Mouse (Mus musculus) kidney, adult 11 months (tissue): ENCODE measurements around the gene Tenm2.

Experiments
- DNase-seq: peaks from one replicate; pipeline ENCODE4 v3.0.0; 2022

The Tenm2 gene

DNA sequence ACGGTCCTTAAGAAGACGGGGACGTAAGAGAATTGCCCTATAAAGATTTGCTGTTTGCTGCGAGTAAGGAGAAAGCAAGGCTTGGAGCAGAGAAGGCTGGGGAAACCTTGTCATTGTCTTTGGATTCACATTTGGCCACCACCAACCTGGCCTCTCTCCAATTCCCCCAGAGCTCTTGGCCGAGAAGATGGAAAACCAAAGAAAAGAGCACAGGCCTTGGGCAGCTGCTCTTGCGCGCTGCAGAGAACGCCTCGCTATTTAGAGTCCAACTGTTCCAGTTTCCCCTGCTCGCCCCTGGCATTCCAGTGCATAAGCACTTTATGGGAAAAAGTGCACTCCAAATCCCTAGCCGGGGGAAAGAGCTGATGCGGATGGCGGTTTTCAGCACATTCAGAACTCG lies 1139.5 kb downstream of the Tenm2 start:
- no peak for DNase-seq

GRCm38 (mm10) chr11:36090210-36090609 lies 1145.6 kb downstream of the Tenm2 start:
- no peak for DNase-seq

- no peak for DNase-seq
These were observed 1154.2 kb downstream of the Tenm2 start for GRCm38 (mm10) chr11:36081399-36082053.

DNA sequence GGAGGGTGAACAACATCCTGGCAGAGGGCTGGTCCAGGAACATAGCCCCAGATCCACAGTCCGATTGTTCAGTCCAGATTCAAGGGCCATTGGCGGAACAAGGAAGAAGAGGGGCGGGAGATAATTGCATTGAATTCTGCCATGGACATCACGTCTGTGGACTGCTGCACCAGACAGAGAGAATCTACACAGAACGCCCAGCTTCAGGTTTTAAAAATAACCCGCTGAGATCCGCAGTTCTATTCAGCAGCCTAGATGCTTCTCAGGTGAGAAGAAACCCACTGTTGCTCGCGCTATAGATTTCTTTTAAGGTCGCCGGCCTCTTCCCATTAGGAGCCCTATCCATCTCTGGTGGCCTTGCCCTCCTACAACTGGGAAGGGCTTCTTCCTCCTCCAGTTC lies 1155.0 kb downstream of the Tenm2 start:
- DNase-seq: no peak

DNA sequence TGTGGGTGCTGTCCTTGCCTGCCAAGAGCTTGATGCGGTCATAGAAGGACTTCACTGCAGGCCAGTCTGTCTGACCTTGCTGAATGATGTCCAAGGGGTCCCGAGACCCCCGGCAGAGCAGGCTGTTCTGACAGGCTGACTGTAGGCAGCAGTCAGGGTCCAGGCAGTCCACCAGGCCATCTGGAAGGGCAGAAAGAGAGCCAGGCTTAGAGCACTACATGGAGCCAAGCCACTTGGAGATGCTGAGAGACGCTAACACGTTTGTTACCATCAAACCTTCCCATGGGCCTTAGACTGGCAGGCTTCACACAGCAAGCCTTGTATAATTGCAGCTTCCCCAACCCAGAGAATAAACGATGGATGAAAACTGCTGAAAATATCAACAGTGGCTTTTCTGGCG lies 1157.4 kb downstream of the Tenm2 start:
- no peak for DNase-seq

- no peak for DNase-seq
These were observed 1161.7 kb downstream of the Tenm2 start for GRCm38 (mm10) chr11:36074015-36074567.

GRCm38 (mm10) chr11:36073074-36073818 lies 1162.5 kb downstream of the Tenm2 start:
- no peak for DNase-seq

DNA sequence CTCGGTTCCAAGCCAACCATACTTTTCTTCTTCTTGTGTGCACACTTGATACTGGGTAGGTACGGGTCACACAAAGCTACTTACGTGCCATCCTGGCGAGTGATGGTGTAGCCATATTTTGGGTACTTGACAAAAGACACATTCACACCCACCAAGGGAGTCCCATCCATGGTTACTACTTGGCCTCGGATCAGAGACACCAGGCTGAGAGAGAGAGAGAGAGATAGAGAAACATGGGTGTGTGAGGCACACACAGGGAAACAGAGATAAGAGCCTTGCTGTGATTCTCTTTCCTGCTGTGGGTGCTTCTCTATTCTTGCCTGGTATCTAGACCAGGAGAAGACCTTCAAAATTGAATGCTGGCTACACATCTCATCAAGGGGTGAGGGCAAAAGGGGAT lies 1163.1 kb downstream of the Tenm2 start:
- no peak for DNase-seq

DNA sequence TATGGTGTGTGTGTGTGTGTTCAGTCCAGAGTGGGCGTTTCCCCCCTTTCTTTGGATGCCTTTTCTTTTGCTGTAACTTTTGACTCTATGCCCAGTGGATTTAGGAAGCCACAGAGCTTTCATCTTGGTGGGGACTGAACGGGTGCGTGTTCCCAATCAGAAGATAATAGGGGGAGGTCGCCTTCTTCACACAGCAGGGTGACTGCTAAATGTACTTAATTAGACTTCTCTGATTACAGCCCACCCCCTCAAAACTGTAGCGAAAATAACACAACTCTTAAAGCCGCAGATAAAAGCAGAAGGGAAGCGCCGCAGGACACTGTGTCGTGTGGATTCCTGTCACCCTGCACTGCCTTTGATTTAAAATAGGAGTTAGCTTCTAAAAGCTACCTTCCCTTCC lies 1163.7 kb downstream of the Tenm2 start:
- DNase-seq: no peak

DNA sequence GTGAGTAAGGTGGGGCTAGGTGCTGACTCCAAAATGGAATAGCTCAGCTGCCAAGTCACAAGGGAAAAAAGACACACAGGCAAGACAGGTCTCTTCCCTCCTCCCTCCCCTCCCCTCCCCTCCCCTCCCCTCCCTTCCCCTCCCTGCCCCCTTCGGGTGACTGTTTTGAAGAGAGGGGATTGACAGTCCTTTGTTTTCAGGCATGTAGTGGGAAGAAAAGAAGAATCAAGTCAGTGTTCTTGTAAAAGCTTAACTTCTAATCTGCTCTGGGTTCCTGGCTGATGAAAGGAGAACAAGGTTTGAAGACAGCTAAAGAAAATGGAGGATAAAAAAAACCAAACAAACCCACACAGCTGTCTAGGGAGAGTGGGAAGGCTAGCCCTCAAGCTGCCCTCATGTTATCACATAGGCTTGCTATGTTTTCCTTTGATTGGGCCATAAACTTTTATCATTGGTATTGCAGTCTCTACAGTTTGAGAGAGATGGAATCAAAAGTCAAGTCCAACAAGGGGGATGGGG lies 1176.4 kb downstream of the Tenm2 start:
- DNase-seq: no peak

- no peak for DNase-seq
These were observed 1179.2 kb downstream of the Tenm2 start for GRCm38 (mm10) chr11:36056525-36056924.

- no peak for DNase-seq
These were observed 1181.4 kb downstream of the Tenm2 start for GRCm38 (mm10) chr11:36054323-36054722.

GRCm38 (mm10) chr11:36053457-36053856 lies 1182.3 kb downstream of the Tenm2 start:
- DNase-seq: no peak

- DNase-seq: no peak
These were observed 1183.2 kb downstream of the Tenm2 start for GRCm38 (mm10) chr11:36052598-36052997.

- DNase-seq: no peak
These were observed 1183.7 kb downstream of the Tenm2 start for GRCm38 (mm10) chr11:36052091-36052490.

DNA sequence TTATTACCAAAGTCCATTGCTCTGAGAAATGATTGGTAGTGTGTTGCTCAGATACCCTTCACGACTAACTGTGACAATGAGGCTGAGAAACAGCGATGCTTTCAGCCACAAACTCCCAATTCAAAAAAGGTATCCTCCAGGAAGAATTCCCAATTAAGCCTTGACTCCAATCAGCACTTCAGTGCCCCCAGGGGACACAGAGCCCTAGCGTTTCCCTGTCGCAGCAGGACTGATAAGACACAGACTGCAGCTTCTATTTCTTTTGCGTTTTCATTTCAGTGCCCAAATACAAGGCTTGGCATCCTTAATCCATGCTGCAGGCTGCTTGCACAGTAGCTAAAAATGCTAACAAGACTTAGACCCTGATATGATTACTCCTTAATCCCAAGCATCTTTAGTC lies 1186.2 kb downstream of the Tenm2 start:
- no peak for DNase-seq

DNA sequence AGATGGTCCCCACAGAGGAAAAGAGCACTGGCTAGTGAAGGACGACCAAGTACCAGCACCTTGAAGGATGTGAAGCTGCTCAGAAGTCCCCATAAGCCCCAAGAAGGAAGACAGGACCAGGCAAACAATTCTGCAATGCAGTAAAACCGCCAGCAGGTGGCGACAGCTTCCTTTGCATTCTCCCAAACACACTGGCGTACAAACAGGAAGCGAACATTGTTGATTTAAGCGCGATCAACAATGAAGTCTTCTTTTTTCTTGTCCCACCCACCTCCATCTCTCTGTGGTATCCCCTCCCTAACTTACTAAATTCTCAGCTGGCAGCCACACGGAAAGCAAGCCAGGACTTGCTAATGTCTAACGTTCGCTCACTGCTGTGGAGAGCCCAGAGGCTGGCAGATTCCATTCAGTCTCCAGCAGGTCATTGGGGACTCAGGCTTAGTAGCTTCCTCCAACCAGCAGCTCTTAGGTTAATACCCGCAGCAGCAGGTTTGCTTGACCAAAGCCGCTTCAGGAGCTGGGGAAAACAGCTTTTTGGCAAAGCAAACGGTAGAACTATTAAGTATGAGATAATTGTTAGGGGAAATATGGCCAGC lies 1190.0 kb downstream of the Tenm2 start:
- peak; percentile 49 for DNase-seq

DNA sequence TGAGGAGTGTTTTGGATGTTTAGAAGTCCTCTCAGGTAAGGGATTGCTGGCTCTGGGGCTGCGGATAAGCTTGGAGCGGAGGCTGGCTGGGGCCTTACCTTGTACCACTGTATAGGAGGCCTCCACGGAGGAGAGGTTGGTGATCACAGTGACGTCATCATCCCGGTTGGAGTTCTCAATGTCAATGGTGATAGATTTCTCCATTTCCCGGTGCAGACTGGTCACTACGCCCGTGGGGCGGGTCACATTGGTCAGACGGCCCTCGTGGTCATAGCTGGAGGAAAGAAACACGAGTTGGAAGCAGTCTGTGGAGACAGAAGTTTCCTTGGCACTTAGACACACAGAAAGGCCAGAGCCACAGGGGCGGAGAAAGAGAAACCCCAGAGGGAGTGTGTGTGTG lies 1194.4 kb downstream of the Tenm2 start:
- no peak for DNase-seq

DNA sequence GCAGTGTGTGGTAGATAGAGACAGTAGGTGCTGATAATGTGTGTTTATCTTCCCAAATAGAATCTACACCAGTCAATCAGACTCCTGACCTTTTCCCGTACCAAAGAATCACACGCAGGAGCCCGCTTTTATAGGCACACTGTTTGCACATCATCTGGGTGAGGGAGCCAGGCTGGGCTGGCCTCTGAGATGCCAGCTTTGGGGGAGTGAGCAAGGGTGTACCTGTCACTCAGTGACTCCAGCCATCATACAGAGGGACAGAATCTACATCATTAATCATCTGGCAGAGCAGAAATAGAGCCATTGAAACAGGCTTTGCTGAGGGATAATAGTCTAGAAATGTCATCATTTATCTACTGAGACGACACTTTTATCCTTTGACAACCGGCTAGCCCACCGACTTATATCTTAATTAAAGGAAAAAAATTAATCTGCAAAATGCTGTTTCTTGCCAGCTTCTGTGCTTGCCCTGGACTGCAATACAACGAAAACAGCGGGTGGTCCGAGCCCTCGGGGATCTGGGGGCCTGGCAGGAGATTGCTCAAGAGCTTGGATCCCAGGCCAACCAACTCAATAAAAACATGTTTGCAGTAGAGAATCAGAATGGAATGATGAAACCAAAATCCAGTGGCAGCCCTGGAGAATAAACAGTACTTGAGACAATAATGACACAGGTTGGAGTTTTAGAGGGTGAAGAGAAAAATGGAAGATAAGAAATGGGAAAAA lies 1195.1 kb downstream of the Tenm2 start:
- DNase-seq: no peak

- DNase-seq: no peak
These were observed 1195.9 kb downstream of the Tenm2 start for GRCm38 (mm10) chr11:36039825-36040224.

DNA sequence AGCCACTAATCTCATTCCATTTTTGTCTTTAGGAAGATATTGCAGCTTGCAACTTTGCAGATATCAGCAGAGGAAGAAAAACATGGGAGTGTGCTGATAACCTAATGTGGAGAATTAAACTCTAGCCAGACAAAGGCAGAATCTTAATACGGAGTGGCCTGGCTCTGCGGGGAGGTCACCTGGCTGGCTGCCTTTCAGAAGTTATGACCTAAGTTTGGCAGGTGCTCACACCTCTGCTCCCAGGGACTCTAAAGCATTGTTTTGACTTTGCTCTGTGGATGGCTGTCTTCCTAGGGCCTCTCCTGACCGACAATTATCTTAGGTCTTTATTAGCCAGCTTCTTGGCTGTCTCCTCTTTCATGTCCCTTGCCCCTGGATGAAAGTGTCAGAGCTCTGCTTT lies 1197.4 kb downstream of the Tenm2 start:
- no peak for DNase-seq

DNA sequence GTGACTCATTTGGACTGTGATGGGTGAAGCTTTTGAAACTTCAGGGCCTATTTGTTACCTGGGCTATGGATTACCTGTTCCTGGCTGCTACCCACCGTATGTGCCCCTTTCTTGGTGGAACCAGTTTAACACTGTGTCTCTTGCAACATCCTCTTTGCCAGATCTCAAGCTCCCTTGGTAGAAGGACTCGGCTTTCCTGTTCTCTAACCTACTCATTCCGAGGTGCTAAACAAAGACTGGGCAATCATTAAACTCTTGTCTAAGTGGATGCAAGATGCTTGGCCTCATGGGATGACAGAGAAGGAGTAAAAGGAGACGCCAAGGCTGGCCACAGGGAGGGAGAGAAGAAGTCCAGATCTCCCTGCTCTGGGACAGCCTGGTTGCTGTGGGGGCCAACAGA lies 1198.5 kb downstream of the Tenm2 start:
- DNase-seq: no peak

DNA sequence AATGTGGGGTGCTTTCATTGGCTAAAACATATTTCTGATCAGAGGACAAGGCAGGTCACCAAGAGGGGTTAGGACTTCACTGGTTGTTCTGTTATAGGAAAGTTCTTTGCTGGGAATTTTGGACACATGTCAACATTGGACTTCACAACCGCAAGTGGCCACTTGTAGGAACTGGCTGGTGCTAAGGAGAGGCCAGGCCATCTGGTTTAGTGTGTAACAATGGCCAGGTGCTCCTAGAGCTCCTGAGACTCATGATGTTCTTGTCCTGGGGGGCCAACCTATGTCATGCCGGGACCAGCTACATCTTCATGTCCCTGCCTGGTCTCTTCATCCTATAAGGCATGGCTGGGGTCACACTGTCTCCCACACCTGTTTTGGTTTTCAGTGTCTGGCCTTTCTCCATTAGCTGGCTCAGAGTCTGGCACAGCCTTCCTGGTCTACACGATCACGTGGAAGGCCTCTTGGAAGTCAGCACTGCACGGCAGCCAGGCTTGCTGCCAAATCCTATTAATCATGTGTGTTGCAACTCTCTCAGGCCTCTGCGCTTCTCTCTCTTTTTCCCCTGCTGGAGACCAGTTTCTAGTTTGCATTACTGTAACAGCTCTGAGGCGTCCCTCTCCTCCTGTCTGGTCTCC lies 1199.6 kb downstream of the Tenm2 start:
- peak; percentile 93 for DNase-seq
